Mouse (Mus musculus) CH12.LX (cell line): ENCODE measurements at regions not wholly inside any gene's neighbourhood (a gene's known extent, or its start where the extent isn't known, plus 50 kb on each side); places are given as distances from the start of the nearest gene placed in this dataset.

Source experiments
- CTCF ChIP-seq, 2 experiments: IDR thresholded peaks in 1 of 2; conservative IDR thresholded peaks in 1 of 2; 2 replicates each; pipeline ENCODE4 v1.5.1; 2011 to 2012; ENCODE audit warnings: low read depth in 2 of 2, low read length in 2 of 2, improper control_type of control experiment in 1 of 2, inconsistent platforms in 1 of 2, mild to moderate bottlenecking in 1 of 2, moderate library complexity in 1 of 2
- EP300 ChIP-seq: IDR thresholded peaks from 2 replicates; pipeline ENCODE4 v1.6.1; 2011; ENCODE audit warnings: low read length, improper control_type of control experiment
- JUND ChIP-seq: conservative IDR thresholded peaks from 2 replicates; pipeline ENCODE4 v1.6.1; 2011; ENCODE audit warnings: low read depth, low read length, improper control_type of control experiment
- MAX ChIP-seq: IDR thresholded peaks from 2 replicates; pipeline ENCODE4 v1.6.1; 2011; ENCODE audit warnings: low read length, improper control_type of control experiment
- NELFE ChIP-seq: IDR thresholded peaks from 2 replicates; pipeline ENCODE4 v1.6.1; 2011; ENCODE audit warnings: low read depth, low read length, improper control_type of control experiment
- POLR2A ChIP-seq: IDR thresholded peaks from 2 replicates; pipeline ENCODE4 v1.6.1; 2011; ENCODE audit warnings: low read depth, mild to moderate bottlenecking, improper control_type of control experiment, low read length
- SIN3A ChIP-seq: IDR thresholded peaks from 2 replicates; pipeline ENCODE4 v1.6.1; 2012; ENCODE audit warnings: low read length, improper control_type of control experiment, inconsistent platforms
- ZC3H11A ChIP-seq: IDR thresholded peaks from 2 replicates; pipeline ENCODE4 v1.6.1; 2012; ENCODE audit warnings: low read depth, mild to moderate bottlenecking, inconsistent platforms, low read length, improper control_type of control experiment
- ZKSCAN1 ChIP-seq: IDR thresholded peaks from 2 replicates; pipeline ENCODE4 v1.6.1; 2012; ENCODE audit warnings: low read depth, inconsistent platforms, low read length, improper control_type of control experiment, borderline replicate concordance

DNA sequence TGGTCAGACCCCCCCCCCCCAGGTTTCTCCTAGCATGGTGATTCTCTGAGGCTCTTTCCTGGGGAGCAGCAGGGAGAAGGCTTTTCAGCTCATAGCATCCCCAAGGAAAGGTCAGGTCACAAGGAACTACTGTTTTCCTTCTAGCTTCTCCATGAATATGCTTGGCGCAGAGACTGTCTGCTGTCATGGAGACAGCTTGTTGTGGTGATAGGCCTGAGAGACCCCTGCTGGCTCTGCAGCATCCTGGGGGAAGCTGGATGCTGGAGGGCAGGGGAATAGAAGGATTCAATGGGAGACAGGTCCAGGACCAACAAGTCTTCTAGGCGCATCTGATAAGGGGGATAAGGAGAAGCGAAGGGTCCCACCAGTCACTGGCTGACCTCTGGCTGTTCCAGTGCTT, 178.1 kb downstream of the Utp6 start:
- TF ChIP-seq SIN3A, result no peak
- no peak for TF ChIP-seq EP300
- TF ChIP-seq POLR2A, result no peak
- no peak for TF ChIP-seq NELFE
- no peak for TF ChIP-seq CTCF (conservative IDR thresholded peaks at IDR 0.05 in 1 of 2, IDR thresholded peaks at IDR 0.05 in 1 of 2; ENCODE audit: low read depth in 2 of 2, low read length in 2 of 2)
- TF ChIP-seq ZC3H11A, result no peak
- TF ChIP-seq MAX, result no peak
- no peak for TF ChIP-seq ZKSCAN1
- TF ChIP-seq JUND, result no peak
